Mouse (Mus musculus): Measurements from ENCODE around the gene Clec2e.

Clec2e gene

DNA sequence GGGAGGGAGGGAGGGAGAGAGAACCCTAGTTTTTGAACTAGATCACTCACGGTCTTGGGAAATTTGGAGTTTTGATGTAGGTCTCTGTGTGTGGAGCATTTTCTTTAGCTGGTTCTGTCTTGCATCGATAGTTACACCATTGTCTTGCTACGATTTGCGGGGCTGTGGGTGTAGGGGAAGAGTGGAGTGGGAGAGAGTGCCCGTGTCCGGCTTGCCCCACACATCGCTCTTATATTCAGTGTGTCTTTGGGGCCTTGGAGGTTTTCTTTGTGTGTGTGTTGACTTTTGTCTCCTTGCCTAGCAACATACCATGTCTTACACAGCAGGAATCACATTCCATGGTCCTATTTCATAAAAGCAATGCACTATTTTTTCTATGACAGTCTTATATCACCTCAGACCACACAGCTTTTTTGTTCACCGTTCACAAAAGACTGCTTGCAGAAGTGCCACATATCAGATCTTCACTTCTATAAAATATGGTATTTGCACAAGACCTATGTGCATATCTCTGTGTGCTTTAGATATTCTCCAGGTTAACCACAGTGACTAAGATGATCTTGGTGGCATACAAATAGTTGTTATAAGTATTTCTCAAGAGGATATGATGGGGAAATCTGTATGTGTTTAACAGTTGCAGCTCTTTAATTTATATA, 51.0 kb downstream of the Clec2e start:
- Histone ChIP-seq H3K27me3 (ENCODE audit: insufficient read depth, low read length) (no peaks in the 10 kb centered on the region), H3K9me3 (ENCODE audit: low read length) (no peaks in the 10 kb centered on the region), H3K4me3 (replicated peaks; ENCODE audit: low read length) (no peak overlapping the region), H3K4me1 (replicated peaks; ENCODE audit: low read depth, low read length) (no peaks in the 10 kb centered on the region), H3K36me3 (ENCODE audit: insufficient read depth, low read length) (no peaks in the 10 kb centered on the region)
- TF ChIP-seq NANOG (IDR thresholded peaks at IDR 0.05; ENCODE audit: borderline replicate concordance, low read length) (no peak), POU5F1 (IDR thresholded peaks at IDR 0.05; ENCODE audit: borderline replicate concordance, low read length) (no peak), CTCF (conservative IDR thresholded peaks at IDR 0.05; ENCODE audit: low read length) (no peak)

DNA sequence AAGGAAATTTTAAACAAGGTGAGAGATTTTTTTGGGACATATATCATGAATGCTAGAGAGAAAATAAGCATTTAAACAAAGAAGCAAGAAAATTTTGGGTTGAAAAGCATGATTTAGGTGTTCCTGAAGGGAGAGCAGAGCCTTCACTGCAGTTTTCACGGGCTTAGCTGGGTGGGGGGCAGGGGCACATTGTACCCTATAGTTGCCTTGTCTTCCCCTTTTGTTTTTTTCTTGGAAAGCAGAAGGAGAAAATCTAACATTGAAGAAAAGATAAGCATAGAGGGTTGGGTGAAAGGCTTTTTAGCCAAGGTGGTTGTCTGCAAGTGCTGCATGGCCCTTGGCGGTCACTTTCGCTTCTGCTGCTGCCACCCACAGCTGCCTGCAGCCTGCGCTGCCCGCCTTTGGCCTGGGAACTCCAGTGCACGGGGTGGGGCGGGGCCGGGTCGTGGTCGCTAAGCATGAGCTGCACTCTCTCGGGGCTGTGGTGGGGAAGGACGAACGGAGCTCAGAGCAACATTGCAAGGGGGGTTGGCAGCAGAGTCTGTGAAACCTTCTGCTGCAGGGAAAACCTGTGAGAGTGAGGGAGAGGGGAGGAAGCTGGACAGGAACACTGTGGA, 51.7 kb downstream of the Clec2e start:
- Histone ChIP-seq H3K4me1 (replicated peaks; ENCODE audit: low read depth, low read length) (no peaks in the 10 kb centered on the region), H3K27me3 (ENCODE audit: insufficient read depth, low read length) (no peaks in the 10 kb centered on the region), H3K9me3 (ENCODE audit: low read length) (peaks cover under 1% of the 10 kb centered on the region; the same call in 1 of the 2 replicates), H3K4me3 (replicated peaks; ENCODE audit: low read length) (0 out of 2 replicates have a peak overlapping the region, but pooled peaks have one; percentile 13), H3K36me3 (ENCODE audit: insufficient read depth, low read length) (no peaks in the 10 kb centered on the region)
- TF ChIP-seq NANOG (IDR thresholded peaks at IDR 0.05; ENCODE audit: borderline replicate concordance, low read length) (no peak), POU5F1 (IDR thresholded peaks at IDR 0.05; ENCODE audit: borderline replicate concordance, low read length) (no peak), CTCF (conservative IDR thresholded peaks at IDR 0.05; ENCODE audit: low read length) (no peak)

DNA sequence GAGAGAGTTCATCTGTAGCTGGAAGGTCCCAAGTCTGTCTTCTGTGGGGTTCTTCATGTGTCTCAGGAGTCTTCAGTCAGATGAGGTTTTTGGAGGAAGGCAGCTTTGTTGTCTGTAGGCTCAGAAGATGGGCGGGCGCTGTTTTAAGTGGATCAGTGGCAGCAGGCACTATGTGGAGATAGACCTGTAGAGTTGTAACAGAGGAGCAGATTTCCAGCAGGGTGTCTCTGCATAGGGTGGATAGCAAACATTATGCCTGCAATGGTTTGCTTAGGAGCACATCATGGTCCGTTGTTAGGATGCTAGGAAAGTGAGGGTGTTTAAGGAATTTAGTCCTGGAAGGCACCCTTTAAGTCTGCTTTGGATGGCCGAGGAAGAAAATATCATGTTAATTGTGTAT, 52.3 kb downstream of the Clec2e start:
- no peaks in the 10 kb centered on the region for H3K27me3 ChIP-seq (ENCODE audit: insufficient read depth, low read length)
- H3K9me3 ChIP-seq (ENCODE audit: low read length): peaks cover 6% of the 10 kb centered on the region; the same call in 1 of the 2 replicates
- TF ChIP-seq CTCF (conservative IDR thresholded peaks at IDR 0.05; ENCODE audit: low read length) (no peak), NANOG (IDR thresholded peaks at IDR 0.05; ENCODE audit: borderline replicate concordance, low read length) (no peak), POU5F1 (IDR thresholded peaks at IDR 0.05; ENCODE audit: borderline replicate concordance, low read length) (no peak)
- H3K4me3 ChIP-seq (replicated peaks; ENCODE audit: low read length): no peak overlapping the region
- no peaks in the 10 kb centered on the region for H3K36me3 ChIP-seq (ENCODE audit: insufficient read depth, low read length)
- no peaks in the 10 kb centered on the region for H3K4me1 ChIP-seq (replicated peaks; ENCODE audit: low read depth, low read length)

DNA sequence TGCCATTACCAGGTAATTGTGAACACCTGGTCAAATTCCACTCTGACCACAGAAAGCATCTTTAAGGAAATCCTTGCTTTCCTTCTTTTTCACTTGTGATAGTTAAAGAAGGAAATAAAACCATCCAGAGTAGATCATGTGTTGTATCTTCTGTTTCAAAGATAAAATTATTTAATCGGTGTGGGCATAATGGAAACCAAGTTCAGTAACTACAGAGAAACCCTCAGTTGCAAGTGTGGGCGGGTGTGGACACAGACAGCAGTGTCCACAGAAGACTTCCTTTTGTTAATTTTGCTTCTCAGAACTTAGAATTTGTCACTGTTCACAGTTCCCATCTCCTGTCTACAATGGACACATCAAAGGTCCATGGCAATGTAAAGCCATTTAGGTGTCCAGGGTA, 55.1 kb downstream of the Clec2e start, which contains the start of gene Klrb1f:
Gene Klrb1f (plus strand): TSS at position 301 of the 400 bp plus-strand sequence.
- Histone ChIP-seq H3K27me3 (ENCODE audit: insufficient read depth, low read length) (no peaks in the 10 kb centered on the region), H3K36me3 (ENCODE audit: insufficient read depth, low read length) (no peaks in the 10 kb centered on the region), H3K4me3 (replicated peaks; ENCODE audit: low read length) (no peak within 1 kb of the TSS), H3K4me1 (replicated peaks; ENCODE audit: low read depth, low read length) (no peaks in the 10 kb centered on the region), H3K9me3 (ENCODE audit: low read length) (peaks cover 17% of the 10 kb centered on the region)
- TF ChIP-seq CTCF (conservative IDR thresholded peaks at IDR 0.05; ENCODE audit: low read length) (no peak), POU5F1 (IDR thresholded peaks at IDR 0.05; ENCODE audit: borderline replicate concordance, low read length) (no peak), NANOG (IDR thresholded peaks at IDR 0.05; ENCODE audit: borderline replicate concordance, low read length) (no peak)

DNA sequence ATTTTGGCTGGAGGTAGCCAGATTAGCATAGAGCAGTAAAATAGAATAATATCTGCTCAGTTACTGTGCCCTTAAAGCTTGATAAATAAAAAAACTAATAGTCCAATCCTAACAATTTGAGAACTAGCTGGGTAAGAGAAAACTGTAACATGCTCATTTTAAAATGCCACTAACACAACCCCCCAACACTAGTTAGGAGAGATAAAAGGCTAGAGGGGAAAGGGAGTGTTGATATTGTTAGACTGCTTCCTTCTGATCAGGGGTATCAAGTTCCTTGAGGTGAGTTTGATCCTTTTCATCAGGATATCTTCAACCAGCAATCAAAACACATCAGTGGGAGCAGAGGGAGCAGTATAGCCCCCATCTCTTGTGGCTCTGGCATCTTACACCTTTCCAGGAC, 58.2 kb downstream of the Clec2e start:
- no peaks in the 10 kb centered on the region for H3K27me3 ChIP-seq (ENCODE audit: insufficient read depth, low read length)
- no peaks in the 10 kb centered on the region for H3K36me3 ChIP-seq (ENCODE audit: insufficient read depth, low read length)
- H3K9me3 ChIP-seq (ENCODE audit: low read length): peaks cover 20% of the 10 kb centered on the region
- H3K4me1 ChIP-seq (replicated peaks; ENCODE audit: low read depth, low read length): no peaks in the 10 kb centered on the region
- H3K4me3 ChIP-seq (replicated peaks; ENCODE audit: low read length): no peak overlapping the region
- TF ChIP-seq NANOG (IDR thresholded peaks at IDR 0.05; ENCODE audit: borderline replicate concordance, low read length) (no peak), POU5F1 (IDR thresholded peaks at IDR 0.05; ENCODE audit: borderline replicate concordance, low read length) (no peak), CTCF (conservative IDR thresholded peaks at IDR 0.05; ENCODE audit: low read length) (no peak)

Data from E14TG2a.4 (cell line).